Mouse (Mus musculus) G1E (cell line): ENCODE data around the gene Otop3. TPM values are rescaled to one million over a fixed set of nuclear protein-coding genes. Genes with fewer than 3 reads are reported as not detected.

Experiments
- ATAC-seq: 2 replicates; pipeline ENCODE4 v1.8.0; 2016; ENCODE audit warnings: mild to moderate bottlenecking; ENCODE audit not compliant: insufficient number of reproducible peaks, poor library complexity, low FRiP score, severe bottlenecking; ENCODE audit errors: extremely low read depth
- DNase-seq: peaks from one replicate; pipeline ENCODE4 v3.0.0; 2012; ENCODE audit warnings: low spot score
- H3K27me3 ChIP-seq: 2 replicates; pipeline ENCODE4 v1.6.1; 2012; ENCODE audit warnings: mild to moderate bottlenecking, low read length, inconsistent platforms; ENCODE audit not compliant: insufficient read depth
- H3K36me3 ChIP-seq: replicated peaks from 2 replicates; pipeline ENCODE3; 2012; ENCODE audit warnings: mild to moderate bottlenecking, inconsistent platforms
- H3K4me1 ChIP-seq: 2 replicates; pipeline ENCODE4 v1.6.1; 2012; ENCODE audit warnings: low read depth, low read length, inconsistent platforms, mixed read lengths; ENCODE audit not compliant: insufficient read depth
- H3K4me3 ChIP-seq: 2 replicates; pipeline ENCODE4 v1.5.1; 2012; ENCODE audit warnings: low read depth, mild to moderate bottlenecking, inconsistent platforms, low read length, moderate library complexity, mixed read lengths
- H3K9me3 ChIP-seq: replicated peaks from 2 replicates; pipeline ENCODE4 v1.6.1; 2012; ENCODE audit warnings: inconsistent platforms
- CTCF ChIP-seq: IDR thresholded peaks from 2 replicates; pipeline ENCODE4 v1.5.1; 2012; ENCODE audit warnings: low read depth, low read length, inconsistent platforms, mixed read lengths
- GATA1 ChIP-seq: IDR thresholded peaks from 2 replicates; pipeline ENCODE4 v1.6.1; 2012; ENCODE audit warnings: borderline replicate concordance, low read length, inconsistent platforms, mixed read lengths
- GATA2 ChIP-seq: IDR thresholded peaks from 2 replicates; pipeline ENCODE4 v1.6.1; 2012; ENCODE audit warnings: low read depth, low read length, inconsistent platforms, borderline replicate concordance
- POLR2AphosphoS5 ChIP-seq: IDR thresholded peaks from 2 replicates; pipeline ENCODE4 v1.6.1; 2012; ENCODE audit warnings: low read depth, low read length, inconsistent platforms; ENCODE audit not compliant: insufficient replicate concordance
- TAL1 ChIP-seq: conservative IDR thresholded peaks from 2 replicates; pipeline ENCODE4 v1.6.1; 2012; ENCODE audit warnings: low read depth, low read length, inconsistent platforms, mixed read lengths
- polyA plus RNA-seq: library from polyadenylated mRNA; stranded (reverse); fragments of >175 nt; gene quantifications from 2 replicates; pipeline ENCODE4 v1.2.3, GENCODE M21; 2012
- total RNA-seq, 2 experiments: library from RNA; stranded (forward) in 1 of 2; stranded (reverse) in 1 of 2; fragments of 200-1000 nt in 1 of 2; fragments of >200 nt in 1 of 2; fragmentation: Nextera tagmentation in 1 of 2; gene quantifications; 2 replicates each; pipeline ENCODE4 v1.2.3; 2014 to 2017

Otop3 gene
- total RNA-seq (2014; fragmentation: Nextera tagmentation) (not detected in 2 replicates), total RNA-seq (2017) (not detected in 2 replicates), polyA plus RNA-seq (not detected in 2 replicates)

DNA sequence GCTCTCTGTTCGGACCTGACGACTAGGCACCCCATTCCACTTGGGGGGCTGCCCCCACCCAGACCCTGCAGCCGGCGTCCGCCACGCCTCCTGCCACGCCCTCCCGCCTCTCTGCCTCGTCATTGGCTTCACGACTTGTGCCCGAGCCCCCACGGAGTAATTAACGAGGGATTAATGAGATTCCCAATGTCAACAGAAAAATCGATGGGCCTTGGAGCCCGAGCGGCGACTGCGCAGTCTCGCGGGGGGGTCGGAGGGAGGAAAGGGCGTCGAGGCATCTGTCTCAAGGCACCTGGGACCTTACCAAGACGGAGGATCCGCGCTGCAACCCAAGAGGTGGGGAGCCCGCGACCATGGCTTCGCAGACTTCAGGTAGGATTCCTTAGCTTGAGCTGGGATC, at the start of gene Otop3:
Gene Otop3 (plus strand): TSS at position 201 of the 400 bp plus-strand sequence.
- TF ChIP-seq GATA2 (no peak), POLR2AphosphoS5 (no peak), GATA1 (no peak), TAL1 (no peak), CTCF (no peak)
- H3K9me3 ChIP-seq: no peaks in the 10 kb centered on the region
- H3K36me3 ChIP-seq: no peaks in the 10 kb centered on the region
- H3K27me3 ChIP-seq: peaks cover 7% of the 10 kb centered on the region
- DNase-seq (no peak), ATAC-seq (no peak)
- H3K4me1 ChIP-seq: no peaks in the 10 kb centered on the region
- no peak within 1 kb of the TSS for H3K4me3 ChIP-seq

GRCm38 (mm10) chr11:115285282-115285681, 49.2 kb upstream of the Otop3 start:
- Histone ChIP-seq H3K9me3 (no peaks in the 10 kb centered on the region), H3K4me1 (peaks cover 3% of the 10 kb centered on the region; the same call in 1 of the 2 replicates), H3K27me3 (peaks cover 36% of the 10 kb centered on the region), H3K36me3 (no peaks in the 10 kb centered on the region), H3K4me3 (no peak overlapping the region)
- TF ChIP-seq GATA2 (no peak), POLR2AphosphoS5 (no peak), TAL1 (no peak), GATA1 (no peak), CTCF (no peak)
- no peak for DNase-seq
- no peak for ATAC-seq

DNA sequence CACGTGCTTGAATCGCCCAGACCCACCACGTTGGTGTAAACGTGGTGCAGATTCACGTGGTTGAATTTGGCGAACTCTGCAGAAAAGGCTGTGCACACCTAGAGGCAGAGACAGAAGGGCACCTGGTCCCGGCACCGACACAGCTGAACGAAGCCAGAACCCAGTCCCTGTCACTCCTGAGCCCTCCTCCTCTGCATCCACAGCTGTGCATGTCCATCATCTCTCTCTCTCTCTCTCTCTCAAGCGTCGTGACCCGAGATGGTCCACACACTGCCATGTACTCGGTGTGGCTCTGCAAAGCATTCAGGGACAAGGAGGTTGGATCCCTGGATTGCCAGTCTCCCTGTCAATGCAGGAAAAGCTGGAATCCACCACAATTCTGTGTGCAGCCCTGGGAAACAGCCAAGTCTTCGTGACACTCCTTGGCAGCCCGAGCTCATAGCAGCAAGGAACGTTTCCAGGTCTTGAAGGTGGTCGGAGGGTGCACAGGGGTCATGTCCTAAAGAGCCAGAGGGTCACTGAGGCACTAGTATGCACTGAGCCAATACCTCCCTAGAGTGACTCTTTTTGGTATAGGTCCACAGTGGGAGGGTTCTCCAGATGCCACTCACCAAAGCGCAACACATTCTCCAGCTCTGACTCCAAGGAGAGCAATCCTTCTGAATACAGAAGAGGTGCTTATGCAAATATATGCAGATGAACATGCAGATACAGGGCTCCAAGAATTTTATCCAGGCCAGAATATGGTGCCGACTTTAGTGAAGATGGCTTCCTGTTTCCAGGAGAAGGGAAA, 48.1 kb upstream of the Otop3 start:
- Histone ChIP-seq H3K9me3 (no peaks in the 10 kb centered on the region), H3K27me3 (peaks cover 41% of the 10 kb centered on the region), H3K36me3 (no peaks in the 10 kb centered on the region), H3K4me3 (no peak overlapping the region), H3K4me1 (peaks cover 3% of the 10 kb centered on the region; the same call in 1 of the 2 replicates)
- no peak for ATAC-seq
- no peak for TF ChIP-seq GATA2
- no peak for TF ChIP-seq CTCF
- no peak for DNase-seq

DNA sequence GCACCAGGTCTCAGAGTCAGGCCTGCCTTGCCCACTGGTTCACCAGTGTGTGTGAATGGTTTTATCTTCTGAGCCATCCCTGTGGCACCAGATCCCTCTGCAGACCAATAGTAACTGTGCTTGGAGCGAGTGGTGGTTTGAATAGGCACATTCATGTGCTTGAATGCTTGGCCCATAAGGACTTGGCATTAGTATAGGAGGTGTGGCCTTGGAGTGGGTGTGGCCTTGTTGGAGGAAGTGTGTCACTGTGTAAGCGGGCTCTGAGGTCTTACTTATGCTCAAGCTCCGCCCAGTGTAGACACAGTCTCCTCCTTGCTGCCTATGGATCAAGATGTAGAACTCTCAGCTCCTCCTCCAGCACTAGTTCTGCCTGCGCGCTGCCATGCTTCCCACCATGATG, 47.1 kb upstream of the Otop3 start:
- DNase-seq: no peak
- TF ChIP-seq GATA1 (no peak), GATA2 (no peak), CTCF (no peak), TAL1 (no peak), POLR2AphosphoS5 (no peak)
- no peaks in the 10 kb centered on the region for H3K9me3 ChIP-seq
- no peak overlapping the region for H3K4me3 ChIP-seq
- H3K27me3 ChIP-seq: peaks cover 42% of the 10 kb centered on the region
- H3K4me1 ChIP-seq: peaks cover 1% of the 10 kb centered on the region; the same call in 1 of the 2 replicates
- no peak for ATAC-seq
- no peaks in the 10 kb centered on the region for H3K36me3 ChIP-seq

DNA sequence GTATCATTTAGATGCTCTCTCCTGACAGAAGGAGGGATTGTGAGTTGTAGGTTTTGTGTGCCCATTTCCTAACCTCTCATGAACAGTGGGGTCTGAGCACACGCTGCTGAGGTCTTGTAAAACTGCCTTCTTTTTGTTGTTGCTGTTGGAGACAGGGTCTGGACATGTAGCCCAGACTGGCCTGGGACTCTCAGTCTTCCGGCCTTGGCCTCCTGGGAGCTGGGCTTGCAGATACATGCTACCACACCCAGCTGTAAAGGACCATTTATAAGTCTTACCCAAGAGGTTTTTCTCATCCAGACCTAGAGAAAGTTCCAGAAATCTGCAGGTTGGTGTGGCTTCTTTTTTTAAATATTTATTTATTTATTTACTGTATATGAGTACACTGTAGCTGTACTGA, 46.2 kb upstream of the Otop3 start:
- Histone ChIP-seq H3K27me3 (peaks cover 39% of the 10 kb centered on the region), H3K36me3 (no peaks in the 10 kb centered on the region), H3K4me3 (no peak overlapping the region), H3K9me3 (no peaks in the 10 kb centered on the region), H3K4me1 (no peaks in the 10 kb centered on the region)
- TF ChIP-seq TAL1: no peak
- no peak for TF ChIP-seq CTCF
- no peak for TF ChIP-seq GATA2
- no peak for TF ChIP-seq GATA1
- TF ChIP-seq POLR2AphosphoS5: no peak
- no peak for DNase-seq
- no peak for ATAC-seq

GRCm38 (mm10) chr11:115289885-115290284, 44.6 kb upstream of the Otop3 start:
- TF ChIP-seq GATA2 (no peak), POLR2AphosphoS5 (no peak), TAL1 (no peak), CTCF (no peak), GATA1 (no peak)
- H3K4me3 ChIP-seq: no peak overlapping the region
- no peaks in the 10 kb centered on the region for H3K36me3 ChIP-seq
- peaks cover 26% of the 10 kb centered on the region for H3K27me3 ChIP-seq
- DNase-seq: no peak
- no peak for ATAC-seq
- H3K4me1 ChIP-seq: no peaks in the 10 kb centered on the region
- no peaks in the 10 kb centered on the region for H3K9me3 ChIP-seq
